Mouse (Mus musculus): Measurements from ENCODE around the gene Tulp3. TPM values are rescaled to one million over a fixed set of nuclear protein-coding genes. Genes with fewer than 3 reads are reported as not detected.

The Tulp3 gene
- polyA plus RNA-seq, 1 experiment from 2014 or later: 26.5 TPM

DNA sequence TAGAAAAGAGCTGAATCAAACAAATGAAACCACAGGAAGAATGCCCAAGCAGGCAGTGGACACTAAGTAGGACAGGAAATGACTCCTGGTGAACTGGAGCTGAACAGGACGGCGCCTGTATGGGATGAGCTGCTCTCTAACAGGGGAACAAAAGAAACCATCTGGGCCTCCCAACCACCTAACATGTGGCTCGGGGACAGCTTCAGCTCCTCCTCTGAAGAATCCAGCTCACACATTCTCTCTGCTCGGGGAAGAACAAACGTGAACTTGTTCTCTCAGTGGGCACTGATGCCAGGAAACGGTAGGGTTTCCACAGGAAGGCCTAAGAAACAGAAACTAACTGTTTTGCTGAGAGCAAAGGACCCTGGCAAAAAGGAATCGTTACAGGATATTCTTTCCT lies 5.9 kb downstream of the Tulp3 start:
- ATAC-seq (replicated peaks; ENCODE audit: low FRiP score): no peak
- Histone ChIP-seq H3K36me3 (peaks cover 19% of the 10 kb centered on the region), H3K9me3 (replicated peaks) (no peaks in the 10 kb centered on the region), H3K4me2 (no peak overlapping the region), H3K4me3 (replicated peaks) (no peak overlapping the region), H3K4me1 (peaks cover 24% of the 10 kb centered on the region), H3K9ac (no peak overlapping the region), H3K27ac (peak overlapping the region; percentile 64; the same call in 1 of the 2 replicates), H3K27me3 (no peaks in the 10 kb centered on the region)
- WGBS: 45% methylated on average over 7 of the region's 7 CpGs

DNA sequence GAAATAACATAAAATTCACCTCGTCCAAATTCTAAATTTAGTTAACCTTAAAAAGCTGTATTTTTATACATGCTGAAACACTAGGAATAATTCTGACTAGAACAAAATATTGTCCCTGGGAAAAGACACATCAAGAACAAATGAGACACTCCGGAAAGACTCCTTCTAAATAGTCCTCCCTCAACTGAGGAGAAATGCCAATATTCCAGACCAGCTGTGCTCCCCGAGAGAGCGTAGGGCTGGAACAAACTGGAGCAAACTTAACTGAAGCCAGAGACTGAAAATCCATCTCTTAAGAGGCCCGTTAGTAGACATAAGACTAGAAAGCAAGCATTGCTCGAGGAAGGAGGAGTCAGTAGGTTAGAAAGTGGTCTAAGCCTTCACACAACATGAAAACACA lies 8.9 kb downstream of the Tulp3 start:
- Histone ChIP-seq H3K4me3 (replicated peaks) (no peak overlapping the region), H3K36me3 (peaks cover 33% of the 10 kb centered on the region), H3K4me2 (no peak overlapping the region), H3K27me3 (no peaks in the 10 kb centered on the region), H3K9ac (no peak overlapping the region), H3K4me1 (peaks cover 15% of the 10 kb centered on the region), H3K27ac (no peak overlapping the region), H3K9me3 (replicated peaks) (no peaks in the 10 kb centered on the region)
- no peak for ATAC-seq (replicated peaks; ENCODE audit: low FRiP score)
- 83% methylated on average over 6 of the region's 6 CpGs for WGBS

DNA sequence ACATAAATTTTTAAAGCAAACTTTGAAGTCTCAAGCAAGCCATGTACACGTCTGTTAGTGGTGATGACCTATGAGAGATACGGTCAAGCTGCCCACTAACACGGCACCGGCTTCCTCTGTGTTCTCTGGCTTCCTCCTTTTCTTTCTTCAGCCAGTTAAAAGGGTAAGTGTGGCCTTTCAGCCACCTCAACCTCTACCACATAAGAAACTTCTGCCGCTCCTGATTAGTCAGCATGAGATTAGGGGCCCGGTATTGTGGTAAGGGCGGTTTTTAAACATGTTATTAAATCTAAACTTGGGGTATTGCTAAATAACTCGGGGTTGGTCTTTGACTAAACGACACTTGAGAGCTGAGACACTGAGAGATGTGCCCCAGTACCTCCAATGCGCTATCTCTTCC lies 10.0 kb downstream of the Tulp3 start:
- no peak overlapping the region for H3K4me2 ChIP-seq
- no peak overlapping the region for H3K9ac ChIP-seq
- no peaks in the 10 kb centered on the region for H3K27me3 ChIP-seq
- H3K9me3 ChIP-seq (replicated peaks): no peaks in the 10 kb centered on the region
- peaks cover 28% of the 10 kb centered on the region for H3K36me3 ChIP-seq
- WGBS: 83% methylated on average over 10 of the region's 10 CpGs
- no peak overlapping the region for H3K27ac ChIP-seq
- no peak overlapping the region for H3K4me3 ChIP-seq (replicated peaks)
- no peak for ATAC-seq (replicated peaks; ENCODE audit: low FRiP score)
- peaks cover 15% of the 10 kb centered on the region for H3K4me1 ChIP-seq

DNA sequence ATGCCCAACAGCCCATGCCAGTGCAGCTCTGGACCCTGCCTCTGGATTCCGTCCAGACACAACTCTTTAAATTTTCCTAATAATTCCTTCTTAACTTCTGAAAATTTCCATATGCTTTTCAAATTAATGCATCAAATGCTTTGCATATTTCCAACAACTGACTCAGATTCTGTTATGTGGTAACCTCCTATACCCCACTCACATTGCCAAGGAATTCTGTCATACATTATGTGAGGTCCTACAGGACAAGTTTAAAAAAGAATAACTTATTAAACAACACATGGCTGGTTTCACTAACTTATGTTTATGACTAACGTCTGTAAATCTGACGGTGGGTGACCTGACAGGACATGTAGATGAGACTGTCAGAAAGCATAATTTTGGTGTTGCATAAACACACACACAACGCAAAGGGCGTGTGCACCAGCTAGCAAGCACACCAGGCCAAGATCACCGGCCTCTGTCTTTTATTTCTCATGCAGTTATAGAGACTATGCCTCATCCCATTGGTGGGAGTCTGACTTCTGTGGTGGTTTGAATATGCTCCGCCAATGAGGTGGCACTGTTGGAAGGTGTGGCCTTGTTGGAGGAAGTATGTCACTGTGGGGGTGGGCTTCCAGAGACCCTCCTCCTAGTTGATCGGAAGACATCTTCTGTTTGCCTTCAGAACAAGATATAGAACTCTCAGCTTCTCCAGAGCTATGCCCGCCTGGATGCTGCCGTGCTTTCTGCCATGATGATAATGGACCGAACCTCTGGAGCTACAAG lies 13.5 kb downstream of the Tulp3 start:
- peaks cover 22% of the 10 kb centered on the region for H3K36me3 ChIP-seq
- WGBS: 86% methylated on average over 11 of the region's 11 CpGs
- no peak overlapping the region for H3K9ac ChIP-seq
- H3K27me3 ChIP-seq: no peaks in the 10 kb centered on the region
- H3K4me2 ChIP-seq: no peak overlapping the region
- no peak overlapping the region for H3K4me3 ChIP-seq (replicated peaks)
- H3K27ac ChIP-seq: peak overlapping the region; percentile 56; the same call in 1 of the 2 replicates
- H3K4me1 ChIP-seq: peaks cover 20% of the 10 kb centered on the region
- no peaks in the 10 kb centered on the region for H3K9me3 ChIP-seq (replicated peaks)
- ATAC-seq (replicated peaks; ENCODE audit: low FRiP score): 0 out of 2 replicates have a peak, but pooled peaks have one; percentile 18

DNA sequence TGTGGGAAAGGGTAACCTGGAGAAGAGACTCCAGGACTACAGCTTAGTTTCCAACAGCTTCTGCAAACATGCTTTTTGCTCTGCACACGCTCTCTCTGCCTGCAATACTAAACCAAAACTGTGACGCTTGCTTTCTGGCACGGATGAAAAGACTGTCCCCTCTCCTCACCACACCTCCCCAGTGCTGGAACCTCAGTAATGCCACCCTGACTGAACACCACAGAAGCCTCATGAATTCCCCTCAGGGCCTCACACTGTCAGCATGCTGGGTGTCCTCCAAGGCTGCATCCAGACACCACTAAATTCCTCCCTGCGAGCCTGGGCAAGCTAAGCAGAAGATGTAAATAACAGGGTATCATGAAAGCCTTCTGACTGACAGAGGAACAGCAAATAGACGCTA lies 16.8 kb downstream of the Tulp3 start:
- H3K27ac ChIP-seq: peak overlapping the region; percentile 37; the same call in 1 of the 2 replicates

DNA sequence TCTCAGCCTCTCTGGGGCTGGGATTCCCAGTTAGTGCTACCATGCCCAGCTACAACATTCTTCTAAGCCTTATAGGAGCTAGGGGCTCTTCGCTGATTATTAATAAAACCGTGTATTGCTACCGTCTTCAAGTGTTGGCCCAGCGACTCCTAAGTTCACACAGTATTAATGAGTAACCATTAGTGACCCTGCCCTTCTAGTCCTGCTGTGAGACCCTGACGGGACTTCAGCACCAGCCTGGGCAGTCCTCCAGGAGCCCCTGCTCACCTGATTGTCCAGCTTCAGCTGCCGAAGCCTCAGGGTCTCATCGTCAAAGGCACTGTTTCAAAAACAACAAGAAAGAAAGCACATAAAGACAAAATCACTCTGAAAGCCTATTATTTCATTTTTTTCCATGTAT lies 18.2 kb downstream of the Tulp3 start:
- H3K27me3 ChIP-seq: no peaks in the 10 kb centered on the region
- no peaks in the 10 kb centered on the region for H3K9me3 ChIP-seq (replicated peaks)
- no peak overlapping the region for H3K4me3 ChIP-seq (replicated peaks)
- no peak overlapping the region for H3K9ac ChIP-seq
- H3K4me1 ChIP-seq: peaks cover 34% of the 10 kb centered on the region
- ATAC-seq (replicated peaks; ENCODE audit: low FRiP score): peak; percentile 53; the same call in 1 of the 2 replicates
- H3K36me3 ChIP-seq: peaks cover 38% of the 10 kb centered on the region
- WGBS: 60% methylated on average over 7 of the region's 7 CpGs
- peak overlapping the region; percentile 52 for H3K27ac ChIP-seq
- no peak overlapping the region for H3K4me2 ChIP-seq

More for the DNA sequence above, 16.8 kb downstream of the Tulp3 start:
- H3K36me3 ChIP-seq: peaks cover 34% of the 10 kb centered on the region
- no peaks in the 10 kb centered on the region for H3K9me3 ChIP-seq (replicated peaks)
- H3K4me2 ChIP-seq: no peak overlapping the region
- ATAC-seq (replicated peaks; ENCODE audit: low FRiP score): no peak
- 37% methylated on average over 5 of the region's 5 CpGs for WGBS
- no peaks in the 10 kb centered on the region for H3K27me3 ChIP-seq
- H3K9ac ChIP-seq: no peak overlapping the region
- H3K4me3 ChIP-seq (replicated peaks): no peak overlapping the region
- peaks cover 34% of the 10 kb centered on the region for H3K4me1 ChIP-seq

DNA sequence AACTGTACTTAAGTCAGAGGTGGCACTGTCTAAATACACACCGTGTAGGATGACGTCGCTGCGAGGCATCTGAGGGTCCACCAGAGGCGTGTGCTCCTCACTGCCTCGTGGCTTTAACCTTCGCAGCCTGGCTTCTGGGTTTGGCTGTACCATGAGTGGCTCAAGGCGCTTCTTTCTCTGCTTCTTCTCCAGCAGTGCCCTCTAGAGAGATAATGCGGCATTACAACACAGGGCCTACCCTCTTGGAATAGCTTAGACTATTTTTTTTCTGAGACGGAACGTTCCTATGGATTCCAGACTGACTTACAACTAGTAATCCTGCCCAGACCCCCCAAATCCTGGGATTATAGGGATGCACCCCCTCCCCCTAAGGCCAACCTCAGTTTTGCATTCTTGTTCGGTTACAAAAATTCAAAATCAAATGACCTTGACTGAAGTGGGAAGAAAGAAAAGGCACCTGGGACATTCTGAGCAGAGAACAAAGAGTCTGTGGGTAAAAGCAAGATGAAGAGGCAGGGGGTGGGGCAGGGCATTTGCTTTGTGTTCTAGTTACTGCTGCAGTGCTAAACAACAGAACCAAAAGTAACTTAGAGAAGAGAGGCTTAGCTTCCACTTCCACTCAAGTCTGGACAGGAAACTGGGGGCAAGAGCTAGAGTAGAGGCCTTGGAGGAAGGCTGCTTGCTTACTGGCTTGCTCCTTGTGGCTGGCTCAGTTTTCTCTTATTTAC lies 21.1 kb downstream of the Tulp3 start:
- peaks cover 59% of the 10 kb centered on the region for H3K36me3 ChIP-seq
- H3K9me3 ChIP-seq (replicated peaks): no peaks in the 10 kb centered on the region
- H3K9ac ChIP-seq: no peak overlapping the region
- peak; percentile 43; the same call in 1 of the 2 replicates for ATAC-seq (replicated peaks; ENCODE audit: low FRiP score)
- H3K4me3 ChIP-seq (replicated peaks): no peak overlapping the region
- H3K4me2 ChIP-seq: no peak overlapping the region
- H3K27me3 ChIP-seq: no peaks in the 10 kb centered on the region
- peaks cover 30% of the 10 kb centered on the region for H3K4me1 ChIP-seq
- no peak overlapping the region for H3K27ac ChIP-seq
- WGBS: 36% methylated on average over 12 of the region's 12 CpGs

DNA sequence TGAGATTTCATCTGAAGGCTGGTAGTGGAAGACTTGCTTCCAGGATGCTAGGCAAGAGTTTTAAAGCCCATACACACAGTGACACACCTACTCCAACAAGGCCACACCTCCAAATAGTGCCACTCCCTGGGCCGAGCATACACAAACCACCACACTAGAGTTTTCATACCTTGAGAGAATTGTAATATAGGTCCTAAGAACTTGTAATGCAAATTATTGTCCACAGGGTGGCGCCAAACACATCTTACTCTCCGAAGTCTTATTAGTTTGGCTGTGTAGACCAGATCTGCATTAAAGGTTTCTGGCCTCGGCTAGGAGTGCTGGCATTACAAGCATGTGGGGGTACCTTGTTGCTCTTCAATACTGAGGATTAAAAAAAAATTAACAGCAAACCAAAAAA lies 37.3 kb downstream of the Tulp3 start:
- peaks cover 26% of the 10 kb centered on the region for H3K36me3 ChIP-seq
- no peaks in the 10 kb centered on the region for H3K27me3 ChIP-seq
- H3K27ac ChIP-seq: no peak overlapping the region
- no peaks in the 10 kb centered on the region for H3K4me1 ChIP-seq
- no peak overlapping the region for H3K9ac ChIP-seq
- 7% methylated on average over 4 of the region's 4 CpGs for WGBS
- H3K4me2 ChIP-seq: no peak overlapping the region
- ATAC-seq (replicated peaks; ENCODE audit: low FRiP score): 0 out of 2 replicates have a peak, but pooled peaks have one; percentile 19
- H3K9me3 ChIP-seq (replicated peaks): no peaks in the 10 kb centered on the region
- H3K4me3 ChIP-seq (replicated peaks): no peak overlapping the region

DNA sequence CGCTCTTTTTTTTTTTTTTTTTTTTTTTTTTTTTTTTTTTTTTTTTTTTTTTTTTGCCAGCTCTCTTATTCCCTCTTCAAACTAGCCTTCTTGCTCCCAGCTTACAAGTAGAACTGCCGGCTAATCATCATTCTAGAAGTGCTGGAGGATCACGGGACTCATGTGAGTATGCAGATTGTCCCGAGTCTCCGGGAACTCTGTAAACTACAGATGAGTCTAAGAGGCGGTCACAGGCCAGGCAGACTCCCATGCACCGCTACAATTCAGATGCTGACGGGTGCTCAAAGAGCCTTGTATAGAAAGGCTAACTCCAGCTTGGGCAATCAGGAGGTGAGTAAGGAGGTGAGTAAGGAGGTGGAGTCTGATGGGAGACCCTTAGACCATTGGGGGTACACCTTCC lies 40.1 kb downstream of the Tulp3 start:
- no peaks in the 10 kb centered on the region for H3K27me3 ChIP-seq
- no peak overlapping the region for H3K4me3 ChIP-seq (replicated peaks)
- H3K9me3 ChIP-seq (replicated peaks): no peaks in the 10 kb centered on the region
- no peak overlapping the region for H3K9ac ChIP-seq
- no peaks in the 10 kb centered on the region for H3K4me1 ChIP-seq
- no peak overlapping the region for H3K27ac ChIP-seq
- no peak overlapping the region for H3K4me2 ChIP-seq
- WGBS: 78% methylated on average over 8 of the region's 8 CpGs
- H3K36me3 ChIP-seq: no peaks in the 10 kb centered on the region
- ATAC-seq (replicated peaks; ENCODE audit: low FRiP score): no peak

DNA sequence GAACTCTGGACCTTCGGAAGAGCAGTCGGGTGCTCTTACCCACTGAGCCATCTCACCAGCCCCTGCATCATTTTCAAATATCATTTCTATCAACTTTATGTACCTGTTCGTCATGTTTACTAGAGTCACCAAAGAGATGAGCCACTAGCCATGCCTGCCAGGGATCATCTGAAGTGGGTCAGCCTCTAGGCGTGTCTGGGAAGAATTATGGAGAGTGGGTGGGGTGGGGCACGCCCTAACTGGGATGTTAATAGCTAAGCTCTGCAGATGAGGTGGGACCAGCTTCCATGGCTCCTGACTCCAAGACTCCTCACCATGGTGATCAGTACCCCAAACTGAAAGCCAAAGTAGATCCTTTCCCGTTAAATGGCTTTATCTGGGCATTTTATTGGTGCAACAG lies 40.9 kb downstream of the Tulp3 start:
- no peaks in the 10 kb centered on the region for H3K36me3 ChIP-seq
- no peak for ATAC-seq (replicated peaks; ENCODE audit: low FRiP score)
- H3K9me3 ChIP-seq (replicated peaks): no peaks in the 10 kb centered on the region
- H3K4me3 ChIP-seq (replicated peaks): no peak overlapping the region
- no peaks in the 10 kb centered on the region for H3K4me1 ChIP-seq
- WGBS: 83% methylated on average over 6 of the region's 6 CpGs
- H3K4me2 ChIP-seq: no peak overlapping the region
- no peak overlapping the region for H3K27ac ChIP-seq
- no peaks in the 10 kb centered on the region for H3K27me3 ChIP-seq
- no peak overlapping the region for H3K9ac ChIP-seq

DNA sequence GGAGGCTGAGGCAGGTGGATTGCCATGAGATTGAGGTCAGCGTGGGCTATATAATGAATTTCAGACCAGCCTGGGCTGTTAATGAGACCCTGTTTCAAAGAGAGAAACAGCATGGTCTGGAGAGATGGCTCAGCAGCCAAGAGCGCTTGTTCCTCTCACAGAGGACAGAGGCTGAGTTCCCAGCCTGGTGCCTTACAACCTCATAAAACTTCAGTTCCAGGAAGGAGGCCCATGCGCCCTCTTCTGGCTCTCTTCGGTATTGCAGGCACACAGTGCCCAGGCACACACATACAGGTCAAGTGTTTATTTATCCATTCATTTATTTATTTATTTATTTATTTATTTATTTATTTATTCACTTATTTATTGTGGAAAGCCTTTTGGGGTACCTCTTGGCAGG lies 47.3 kb downstream of the Tulp3 start:
- ATAC-seq (replicated peaks; ENCODE audit: low FRiP score): peak; percentile 80
- no peak overlapping the region for H3K4me3 ChIP-seq (replicated peaks)
- H3K9me3 ChIP-seq (replicated peaks): no peaks in the 10 kb centered on the region
- no peak overlapping the region for H3K27ac ChIP-seq
- no peaks in the 10 kb centered on the region for H3K36me3 ChIP-seq
- WGBS: 29% methylated on average over 4 of the region's 4 CpGs
- H3K4me2 ChIP-seq: no peak overlapping the region
- H3K9ac ChIP-seq: no peak overlapping the region
- H3K4me1 ChIP-seq: no peaks in the 10 kb centered on the region
- no peaks in the 10 kb centered on the region; the same call in 1 of the 2 replicates for H3K27me3 ChIP-seq

DNA sequence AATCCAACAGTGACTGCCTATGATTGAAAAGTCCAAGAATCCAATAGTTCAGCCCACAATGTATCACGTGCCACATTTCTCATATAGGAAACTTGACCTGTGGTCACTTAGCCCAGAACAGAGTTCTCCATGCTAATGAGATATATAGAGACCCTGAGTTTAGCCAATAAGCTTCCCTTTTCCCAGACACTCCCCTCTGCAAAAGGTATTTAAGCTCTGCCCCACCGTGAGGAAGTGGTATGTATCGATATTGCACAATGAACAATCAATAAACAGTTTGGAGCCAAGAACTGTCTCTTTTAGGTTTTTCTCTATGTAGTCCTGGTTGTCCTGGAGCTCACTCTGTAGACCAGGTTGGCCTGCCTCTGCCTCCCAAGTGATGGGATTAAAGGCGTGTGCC lies 50.9 kb downstream of the Tulp3 start:
- H3K4me3 ChIP-seq (replicated peaks): no peak overlapping the region
- no peaks in the 10 kb centered on the region for H3K9me3 ChIP-seq (replicated peaks)
- no peak for ATAC-seq (replicated peaks; ENCODE audit: low FRiP score)
- WGBS: 75% methylated on average over 4 of the region's 4 CpGs
- no peak overlapping the region for H3K27ac ChIP-seq
- no peaks in the 10 kb centered on the region for H3K36me3 ChIP-seq
- no peak overlapping the region for H3K4me2 ChIP-seq
- peaks cover 12% of the 10 kb centered on the region for H3K27me3 ChIP-seq
- no peak overlapping the region for H3K9ac ChIP-seq
- H3K4me1 ChIP-seq: peaks cover 9% of the 10 kb centered on the region
